Mouse (Mus musculus): ENCODE data around the gene Lemd2. TPM values are rescaled to one million over a fixed set of nuclear protein-coding genes. Genes with fewer than 3 reads are reported as not detected.
A peak's percentile ranks its signal among the peaks of the same experiment; 100 is the strongest.

The Lemd2 gene
- total RNA-seq, 2 experiments from 2014 or later = 43.3 to 45.6 TPM

DNA sequence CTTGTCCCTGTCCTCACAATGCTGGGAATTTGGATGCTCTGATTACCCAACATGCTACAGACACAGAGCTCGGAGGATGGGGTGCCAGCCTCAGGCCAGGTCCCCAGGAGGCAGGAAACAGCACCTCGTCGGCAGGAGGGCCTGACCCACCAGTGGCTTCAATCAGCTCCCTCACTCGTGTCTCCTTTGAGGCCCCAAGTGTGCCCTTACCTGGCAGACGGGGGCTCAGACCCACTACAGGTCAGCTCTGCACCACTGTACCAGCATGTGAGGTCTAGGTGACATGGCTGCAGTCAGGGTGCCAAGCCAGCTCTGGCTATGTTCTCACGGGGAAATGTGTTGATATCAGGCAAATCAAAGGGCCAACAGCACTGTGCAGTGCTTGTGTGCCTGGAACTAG, 13.1 kb downstream of the Lemd2 start:
- no peak for DNase-seq (ENCODE audit: low spot score in 2 of 2)

DNA sequence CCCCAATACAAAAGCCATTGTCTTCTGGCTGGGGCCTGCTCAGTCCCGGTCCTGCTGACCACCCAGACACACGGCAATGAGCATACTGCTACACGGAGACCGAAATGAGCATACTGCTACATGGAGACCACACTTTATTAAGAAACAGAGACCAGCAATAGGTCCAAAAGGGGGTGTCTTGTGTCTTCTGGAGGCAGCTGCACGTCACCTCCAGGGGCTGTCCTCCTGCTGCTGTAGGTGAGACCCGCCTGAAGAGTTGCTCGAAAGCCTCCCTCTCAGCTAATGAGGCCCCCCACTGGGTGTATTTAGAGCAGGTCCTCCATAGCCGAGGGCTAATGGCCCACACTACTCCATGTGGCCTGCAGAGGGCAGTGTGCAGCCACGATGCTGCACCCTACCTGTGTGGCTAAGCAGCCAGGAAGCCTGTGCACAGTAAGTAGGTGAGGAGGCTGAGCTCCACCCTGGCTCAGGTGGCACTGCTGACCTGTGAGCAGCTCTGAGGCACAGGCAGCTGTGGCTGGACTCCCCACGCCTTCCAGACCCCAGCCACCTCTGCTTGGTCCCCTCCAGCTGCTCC, 14.5 kb downstream of the Lemd2 start:
- DNase-seq (ENCODE audit: low spot score in 2 of 2) = peak; percentile 62

DNA sequence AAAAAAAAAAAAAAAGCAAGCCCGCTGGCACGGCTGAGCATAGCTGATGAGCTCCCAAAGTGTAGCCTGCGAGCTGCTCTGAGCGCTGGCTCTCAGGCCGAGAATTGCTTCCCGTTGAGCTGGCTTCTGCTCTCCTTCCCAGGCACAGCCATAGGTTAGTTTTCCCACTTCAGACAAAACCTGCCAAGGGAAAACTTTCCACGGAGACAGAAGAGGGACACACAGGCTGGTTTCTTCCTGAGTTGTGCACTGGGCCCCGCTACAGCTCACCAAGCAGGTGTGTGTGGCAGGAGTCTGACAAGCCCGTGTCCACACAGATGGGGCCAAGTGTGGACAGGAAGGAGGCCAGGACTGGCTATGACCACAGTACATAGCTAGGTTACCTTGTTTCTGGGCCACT, 15.4 kb downstream of the Lemd2 start:
- DNase-seq (ENCODE audit: low spot score in 2 of 2) = no peak

DNA sequence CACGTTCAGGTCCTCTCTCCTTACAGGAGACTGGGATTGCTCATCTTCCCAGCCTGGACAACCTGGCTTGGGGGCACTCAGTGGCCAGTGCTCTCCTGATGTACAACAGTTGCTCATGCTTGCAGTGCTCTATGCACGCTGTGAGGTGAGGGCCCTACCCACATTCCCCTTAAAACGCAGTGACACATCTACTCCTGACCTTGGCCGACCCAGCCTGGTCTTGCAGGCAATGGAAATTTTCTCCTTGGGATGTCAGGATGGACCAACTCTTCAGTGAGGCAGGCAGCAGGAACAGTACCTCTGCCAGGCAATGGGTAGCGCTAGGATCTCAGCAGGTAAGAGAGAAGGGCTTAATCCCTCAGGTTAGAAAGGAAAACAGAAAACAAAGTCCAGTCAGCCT, 17.2 kb downstream of the Lemd2 start:
- no peak for DNase-seq (ENCODE audit: low spot score in 2 of 2)

DNA sequence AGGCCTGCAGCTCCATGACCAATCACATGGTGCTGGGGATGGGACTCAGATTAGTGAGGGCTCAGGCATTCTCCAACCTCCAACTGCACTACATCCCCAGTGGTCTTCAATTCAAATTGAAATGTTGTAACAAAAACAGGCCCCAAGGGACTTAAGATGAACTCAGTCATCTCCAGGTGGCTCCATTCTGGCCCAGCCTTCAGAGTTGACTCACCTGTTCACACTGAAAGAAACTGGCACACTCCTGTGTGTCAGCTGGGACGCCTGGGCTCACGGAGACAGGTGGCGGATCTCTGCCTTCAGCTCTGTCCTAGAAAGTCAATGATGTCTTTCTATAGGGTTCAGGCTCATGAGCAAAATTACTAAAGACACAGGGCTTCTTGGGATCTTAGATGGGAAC, 18.2 kb downstream of the Lemd2 start:
- no peak for DNase-seq (ENCODE audit: low spot score in 2 of 2)

DNA sequence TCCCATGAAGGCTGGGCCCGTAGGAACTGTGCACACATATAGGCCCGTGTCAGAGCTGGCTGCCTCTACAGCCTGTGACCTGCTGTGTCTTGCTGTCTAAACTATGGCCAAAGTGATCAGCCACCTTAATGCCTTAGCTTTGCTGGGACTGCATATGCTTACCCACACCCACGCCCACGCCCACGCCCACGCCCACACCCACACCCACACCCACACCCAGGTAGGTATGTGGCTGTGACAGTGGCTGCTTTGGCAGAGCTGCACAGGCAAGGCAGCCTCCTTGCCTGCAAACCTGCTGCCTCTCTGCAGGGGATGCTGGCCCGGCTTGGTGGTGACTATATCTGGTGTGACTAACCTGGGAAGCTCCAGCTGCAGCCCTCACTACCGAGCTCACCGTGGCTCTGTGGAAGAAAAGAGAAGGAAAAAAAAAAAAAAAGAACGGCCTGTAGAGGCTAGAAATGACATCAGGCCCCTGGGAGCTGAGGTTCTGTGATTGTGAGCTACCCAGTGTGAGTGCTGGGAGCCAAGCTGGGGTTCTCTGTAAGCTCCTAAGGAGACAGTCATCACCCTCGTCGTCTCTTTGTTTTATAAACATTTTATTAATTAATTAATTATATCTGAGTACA, 20.5 kb downstream of the Lemd2 start:
- no peak for DNase-seq (ENCODE audit: low spot score in 2 of 2)

DNA sequence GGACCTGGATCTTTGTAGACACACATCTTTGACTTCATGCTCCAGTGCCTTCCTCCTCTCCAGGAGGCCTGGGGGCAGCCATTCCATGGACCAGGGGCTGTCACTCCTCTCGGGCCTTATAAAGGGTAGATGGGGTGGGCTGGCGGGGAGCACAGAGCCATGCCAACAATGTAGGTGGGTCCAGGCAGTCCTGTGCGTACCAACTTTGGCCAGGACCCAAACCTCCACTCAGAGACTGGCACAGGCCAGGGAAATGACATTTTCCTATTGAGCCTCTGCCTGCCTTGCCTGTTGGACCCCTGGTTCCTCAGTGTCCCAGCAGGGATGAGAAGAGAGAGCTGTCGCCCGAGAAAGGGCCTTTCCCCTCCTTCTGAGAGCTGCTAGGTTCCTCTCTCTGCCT, 21.9 kb downstream of the Lemd2 start:
- no peak for DNase-seq (ENCODE audit: low spot score in 2 of 2)

DNA sequence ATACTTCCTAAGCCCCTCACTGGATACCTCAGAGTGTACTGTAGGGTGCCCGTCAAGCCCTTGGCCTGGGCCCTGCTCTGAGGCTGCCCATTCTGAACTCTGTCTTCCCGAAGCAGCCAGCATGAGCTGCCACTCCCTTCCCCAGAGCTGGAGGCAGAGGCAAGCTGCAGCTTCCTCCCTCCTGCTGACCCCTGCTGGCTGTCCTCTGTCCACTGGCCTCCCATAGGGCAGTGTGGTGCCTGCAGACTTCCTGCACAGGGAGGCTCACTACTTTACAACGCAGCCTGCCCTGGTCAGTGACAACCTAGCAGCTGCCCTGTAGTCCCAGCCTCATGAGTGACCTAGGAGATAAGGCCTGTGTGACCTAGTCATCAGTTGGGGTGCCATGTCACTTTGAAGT, 22.6 kb downstream of the Lemd2 start:
- DNase-seq (ENCODE audit: low spot score in 2 of 2) = no peak

DNA sequence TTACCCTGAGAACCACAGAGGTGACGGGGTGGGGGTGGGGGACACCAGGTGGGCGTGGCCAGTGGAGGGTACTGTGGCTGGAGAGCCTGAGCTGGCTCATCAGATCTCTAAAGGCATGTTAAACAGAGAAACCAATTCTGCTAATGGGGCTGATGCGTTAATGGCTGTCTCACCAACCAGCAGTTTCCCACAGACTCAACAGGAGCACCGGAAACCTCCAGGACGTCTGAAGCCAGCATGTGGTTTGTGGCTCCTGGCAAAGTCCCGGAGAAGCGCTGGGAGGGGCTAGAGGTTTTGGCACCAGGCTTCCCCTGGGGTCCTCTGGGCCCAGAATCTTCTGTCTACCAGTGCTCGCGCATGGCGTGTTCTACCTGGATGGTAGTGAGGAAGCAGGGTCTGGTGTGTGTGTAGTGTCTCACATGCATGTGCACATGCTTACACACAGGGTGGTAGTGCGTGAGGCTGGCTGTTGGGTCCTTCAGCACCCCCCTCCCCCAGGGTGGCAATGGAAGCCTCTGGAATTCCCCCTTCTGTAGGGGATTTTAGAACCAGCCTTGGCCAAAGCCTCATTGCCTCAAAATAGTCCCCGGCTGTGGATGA, 24.5 kb downstream of the Lemd2 start:
- DNase-seq (ENCODE audit: low spot score in 2 of 2) = no peak

DNA sequence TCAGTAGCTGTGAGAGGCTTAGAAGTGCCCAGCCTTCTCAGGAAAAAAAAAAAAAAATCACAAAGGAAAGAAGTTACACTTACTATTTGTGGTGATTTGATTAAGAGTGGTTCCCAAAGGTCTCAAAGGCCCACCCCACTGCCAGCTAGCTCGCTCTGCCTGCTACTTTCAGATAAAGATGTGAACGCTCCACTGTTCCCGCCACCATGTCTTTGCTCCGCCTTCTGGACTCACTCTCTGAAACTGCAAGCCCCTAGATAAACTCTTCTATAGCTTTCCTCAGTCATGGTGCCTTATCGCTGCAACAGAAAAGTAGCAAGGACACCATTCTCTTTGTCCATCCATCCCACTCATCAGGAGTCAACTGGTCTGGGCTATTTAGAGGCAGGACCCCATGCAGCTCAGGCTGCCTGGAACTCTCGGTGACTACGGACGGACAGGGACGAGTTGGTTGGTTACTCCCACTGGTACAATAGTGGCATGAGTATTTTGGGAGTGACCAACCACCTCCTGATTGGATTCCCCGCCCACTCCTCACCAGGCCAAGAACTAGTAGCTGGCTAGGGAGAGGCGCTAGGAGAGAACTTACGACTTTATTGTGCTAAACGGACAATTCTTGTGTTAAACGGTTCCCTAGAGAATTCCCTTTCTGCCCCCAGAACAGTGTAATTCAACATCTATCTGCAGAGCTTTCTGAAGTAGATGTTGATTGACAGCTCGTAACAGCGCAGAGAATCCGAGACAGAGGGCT, 25.7 kb downstream of the Lemd2 start:
- DNase-seq (ENCODE audit: low spot score in 2 of 2) = no peak

DNA sequence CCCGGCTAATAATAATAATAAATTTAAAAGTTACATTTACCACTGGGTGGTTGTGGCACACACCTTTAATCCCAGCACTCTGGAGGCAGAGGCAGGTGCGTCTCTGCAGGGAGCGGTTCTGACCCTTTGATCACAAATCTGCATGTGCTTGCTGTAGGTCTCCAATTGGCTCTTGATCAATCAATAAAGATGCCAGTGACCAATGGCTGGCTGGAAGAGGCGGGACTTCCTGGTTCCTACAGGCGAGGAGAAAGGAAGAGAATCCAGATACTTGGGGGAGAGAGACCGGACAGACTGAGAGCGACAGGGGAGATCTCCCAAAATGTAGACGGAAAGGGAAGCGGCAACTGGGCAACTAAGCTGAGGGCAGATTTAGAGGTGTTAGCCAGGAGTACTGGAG, 26.2 kb downstream of the Lemd2 start:
- no peak for DNase-seq (ENCODE audit: low spot score in 2 of 2)

DNA sequence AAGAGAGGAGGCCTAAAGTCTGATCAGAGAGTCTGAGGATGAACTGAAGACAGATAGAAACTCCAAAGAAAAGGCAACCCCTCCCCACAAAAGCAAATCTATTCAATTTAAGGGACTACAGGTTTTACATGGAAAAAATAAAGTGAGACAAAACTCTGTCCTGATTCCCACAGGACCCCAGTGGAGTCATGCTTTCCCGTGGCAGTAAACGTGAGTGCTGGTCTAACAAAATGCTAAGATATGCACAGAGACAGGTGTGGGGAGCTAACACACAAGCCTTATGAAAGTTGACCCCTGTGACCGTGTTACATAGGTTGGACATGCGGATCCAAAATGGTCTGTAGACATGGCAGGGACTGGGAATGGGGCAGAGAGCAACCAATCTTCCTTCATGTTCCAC, 27.5 kb downstream of the Lemd2 start:
- no peak for DNase-seq (ENCODE audit: low spot score in 2 of 2)

DNA sequence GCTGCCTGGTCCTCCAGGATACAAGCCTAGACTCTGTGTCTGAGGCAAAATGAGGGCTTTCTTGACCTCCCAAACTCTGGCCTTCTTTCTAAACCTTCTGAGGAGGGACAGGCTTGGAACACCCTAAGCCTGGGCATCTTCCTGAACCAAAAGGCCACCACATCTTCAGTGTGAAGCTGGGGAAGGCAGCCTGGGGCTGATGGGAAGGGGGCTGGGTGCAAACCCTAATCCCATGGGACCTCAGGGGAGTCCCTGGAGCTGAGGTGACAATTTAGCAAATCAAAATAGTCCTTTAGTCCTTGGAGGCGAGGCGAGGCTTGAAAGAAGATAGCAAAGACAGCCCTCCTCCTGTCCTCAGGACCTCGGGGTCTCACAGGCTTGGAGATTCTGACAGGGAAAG, 28.0 kb downstream of the Lemd2 start:
- no peak for DNase-seq (ENCODE audit: low spot score in 2 of 2)

DNA sequence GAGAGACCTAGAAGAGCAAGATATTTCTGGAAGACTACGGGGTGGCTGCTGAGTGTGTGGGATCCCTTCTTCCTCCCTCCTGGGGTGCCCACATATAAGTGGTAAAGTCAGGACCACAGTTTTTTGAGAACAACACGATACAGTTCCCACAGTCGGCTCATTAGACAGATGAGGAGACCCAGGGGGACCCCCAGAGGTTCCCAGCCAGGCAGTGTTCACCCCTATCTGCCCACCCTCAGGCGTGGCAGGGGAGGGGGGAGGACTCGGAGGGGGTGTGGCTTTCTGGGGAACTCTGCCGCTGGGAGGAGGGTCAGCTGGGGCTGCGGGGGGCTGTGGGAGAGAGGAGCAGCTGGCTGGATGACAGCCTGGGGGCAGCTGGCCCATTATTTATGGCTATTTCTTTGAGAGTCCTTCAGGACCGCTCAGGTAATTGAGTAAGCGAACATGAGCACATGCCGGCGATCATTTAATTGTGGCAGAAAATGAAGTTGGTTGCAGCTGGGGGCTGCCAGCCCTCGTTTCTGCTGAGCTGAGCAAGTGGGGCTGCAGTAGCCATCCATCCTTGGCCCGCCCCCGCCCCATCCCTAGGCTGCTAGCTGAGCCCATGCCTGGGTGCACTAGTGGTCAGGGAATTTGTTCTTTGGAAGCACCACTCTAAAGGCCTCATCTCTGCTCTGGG, 28.9 kb downstream of the Lemd2 start:
- no peak for DNase-seq (ENCODE audit: low spot score in 2 of 2)

DNA sequence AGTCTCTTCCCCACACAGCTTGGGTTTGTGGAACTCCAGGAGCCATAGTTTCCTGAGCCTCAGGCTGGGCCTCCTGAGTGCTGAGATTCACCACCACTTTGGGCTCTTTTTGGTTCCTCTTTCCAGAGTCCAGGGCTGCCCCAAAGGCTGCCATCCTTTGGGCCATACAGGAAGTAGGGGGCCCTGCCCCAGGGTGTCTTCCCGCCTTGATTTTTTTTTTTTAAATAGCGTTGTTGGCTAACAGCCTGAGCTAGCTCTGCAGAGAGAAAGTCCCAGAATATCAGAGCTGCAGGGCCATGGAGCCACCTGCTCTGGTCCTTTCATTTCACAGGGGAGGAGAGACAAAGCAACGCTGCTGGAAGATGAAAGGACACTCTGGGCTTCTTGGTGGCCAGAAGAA, 30.6 kb downstream of the Lemd2 start:
- DNase-seq (ENCODE audit: low spot score in 2 of 2) = no peak

DNA sequence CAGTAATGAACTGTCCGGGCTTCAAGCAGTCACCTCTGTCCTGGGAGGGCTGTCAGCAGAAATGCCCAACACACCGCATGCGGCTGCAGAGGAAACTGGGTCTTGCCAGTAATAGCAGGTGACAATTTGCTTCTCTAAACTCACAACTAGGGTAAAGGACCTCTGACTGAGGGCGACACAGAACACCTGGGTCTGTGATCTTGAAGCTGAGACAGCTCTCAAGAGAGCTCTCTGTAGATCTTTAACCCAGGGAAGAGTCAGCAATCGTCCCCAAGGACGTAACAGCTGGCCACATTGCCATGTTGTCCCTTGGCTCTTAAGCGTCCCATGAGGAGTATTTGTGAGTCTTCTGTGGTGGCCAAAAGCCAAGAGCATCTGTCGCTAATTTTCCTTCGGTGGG, 31.8 kb downstream of the Lemd2 start:
- DNase-seq (ENCODE audit: low spot score in 2 of 2) = no peak

DNA sequence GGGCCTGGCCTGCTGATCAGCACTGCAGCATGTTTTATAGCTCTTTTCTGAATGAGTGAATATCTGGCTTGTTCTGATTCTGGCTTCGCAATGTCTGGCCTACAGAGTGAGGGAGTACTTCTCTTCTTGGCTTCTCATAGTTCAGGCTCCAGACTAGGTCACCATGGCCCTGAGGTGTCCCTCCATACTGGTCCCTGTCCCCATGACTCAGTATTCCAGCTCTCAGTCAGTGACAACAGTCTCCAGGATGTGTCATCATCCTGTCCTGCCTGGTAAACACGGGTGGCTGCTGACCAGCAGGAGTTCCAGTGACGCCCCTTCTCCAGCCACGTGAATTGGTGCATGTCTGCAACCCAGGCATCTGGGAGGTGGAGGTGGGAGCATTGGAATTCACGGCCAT, 33.1 kb downstream of the Lemd2 start:
- no peak for DNase-seq (ENCODE audit: low spot score in 2 of 2)

DNA sequence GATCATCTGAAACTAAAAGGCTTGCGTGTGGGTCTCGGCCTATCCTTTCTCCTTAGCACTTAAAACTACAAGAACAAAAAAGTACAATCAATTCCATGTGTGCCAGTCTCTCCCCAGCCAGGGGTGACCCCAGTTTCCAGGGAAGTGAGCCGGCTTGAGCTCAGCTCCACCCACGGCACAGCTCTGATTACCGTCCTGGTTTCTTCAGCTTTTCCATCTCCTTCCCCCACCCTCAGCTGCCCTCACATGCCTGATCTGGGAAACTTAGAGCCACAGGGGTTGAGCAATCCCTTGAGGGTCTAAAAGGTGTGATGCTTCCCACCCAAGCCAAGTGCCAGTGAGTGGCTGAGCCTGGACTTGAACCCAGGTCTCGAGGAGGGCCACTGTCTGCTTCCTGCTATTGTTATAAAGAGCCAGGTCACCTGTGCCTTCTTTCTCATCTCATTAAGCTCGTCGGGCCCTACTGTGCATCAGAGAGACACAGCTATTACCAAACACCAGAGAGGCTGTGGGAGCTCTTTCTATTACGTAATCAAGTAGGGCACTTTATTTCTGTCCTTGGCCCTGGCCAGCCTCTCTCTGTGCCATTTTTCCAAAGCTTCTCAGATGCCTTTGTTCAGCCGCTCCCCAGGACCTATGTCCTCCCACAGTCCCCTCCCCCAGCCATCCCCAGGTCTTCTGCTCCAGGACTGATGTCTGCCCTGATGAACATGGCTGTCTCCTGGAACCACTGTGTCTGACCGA, 34.1 kb downstream of the Lemd2 start:
- no peak for DNase-seq (ENCODE audit: low spot score in 2 of 2)

DNA sequence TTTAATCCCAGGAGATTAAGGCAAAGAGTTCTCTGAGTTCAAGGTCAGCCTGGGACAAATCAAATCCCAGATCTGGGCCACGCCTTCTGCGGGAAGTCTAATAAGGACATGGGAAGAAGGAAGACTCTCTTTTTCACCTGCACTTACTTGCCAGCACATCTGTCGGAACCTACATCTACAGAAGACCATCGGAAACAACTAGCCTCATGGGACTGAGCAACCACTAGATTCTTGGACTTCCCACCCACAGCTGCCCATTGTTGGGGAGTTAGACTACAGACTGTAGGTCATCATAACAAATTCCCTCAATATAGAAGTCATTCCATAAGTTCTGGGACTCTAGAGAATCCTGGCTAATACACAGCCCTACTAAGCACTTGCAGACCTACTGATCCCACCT, 35.7 kb downstream of the Lemd2 start:
- no peak for DNase-seq (ENCODE audit: low spot score in 2 of 2)

DNA sequence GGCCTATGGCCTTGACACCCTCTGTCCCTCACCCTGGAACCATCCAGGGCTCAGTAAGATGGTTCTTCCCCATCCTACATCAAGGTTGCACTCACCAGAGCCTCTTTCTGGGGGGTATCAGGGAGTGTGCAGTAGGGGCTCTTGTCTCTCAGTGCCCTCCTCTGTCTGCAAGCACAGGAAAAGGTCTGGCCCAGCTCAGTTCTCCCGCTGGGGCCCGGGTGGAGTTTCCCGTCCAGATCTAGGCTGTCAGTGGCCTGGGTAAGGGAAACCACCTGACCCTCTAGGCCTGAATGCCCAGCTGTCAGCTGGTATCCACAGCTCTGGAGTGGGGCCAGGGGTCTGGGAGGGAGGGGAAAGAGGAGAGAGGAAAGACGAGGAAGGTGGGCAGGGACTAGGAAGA, 36.7 kb downstream of the Lemd2 start, which contains the start of gene Ip6k3:
Ip6k3 (minus strand) TSS at position 251 of the 400 bp plus-strand sequence.
- no peak for DNase-seq (ENCODE audit: low spot score in 2 of 2)

DNA sequence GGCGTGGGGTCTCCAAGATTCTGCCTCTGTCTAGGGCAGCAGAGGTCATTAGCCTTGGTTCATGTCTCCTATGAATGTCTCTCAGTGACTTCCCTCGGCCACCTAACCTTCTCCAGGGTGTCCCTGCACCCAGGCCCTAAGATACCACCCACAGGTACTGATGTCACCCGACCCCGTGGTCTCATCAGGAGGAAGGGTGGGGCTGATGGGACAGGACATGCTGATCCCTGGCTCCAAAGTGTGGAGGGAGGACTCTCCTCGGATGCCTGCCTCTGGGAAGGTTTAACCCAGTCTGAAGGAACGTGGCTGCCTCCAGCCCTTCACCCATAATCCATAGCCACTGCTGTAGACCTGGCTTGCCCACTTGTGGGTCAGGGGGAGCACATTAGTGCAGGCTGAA, 37.4 kb downstream of the Lemd2 start:
- DNase-seq (ENCODE audit: low spot score in 2 of 2) = no peak

All from layer of hippocampus, postnatal 14 days (tissue).